Mouse (Mus musculus): Measurements from ENCODE around the gene Syne1. TPM values are rescaled to one million over a fixed set of nuclear protein-coding genes. Genes with fewer than 3 reads are reported as not detected.

Gene Syne1
- polyA plus RNA-seq, 1 experiment from 2014 or later: 17.5 TPM

DNA sequence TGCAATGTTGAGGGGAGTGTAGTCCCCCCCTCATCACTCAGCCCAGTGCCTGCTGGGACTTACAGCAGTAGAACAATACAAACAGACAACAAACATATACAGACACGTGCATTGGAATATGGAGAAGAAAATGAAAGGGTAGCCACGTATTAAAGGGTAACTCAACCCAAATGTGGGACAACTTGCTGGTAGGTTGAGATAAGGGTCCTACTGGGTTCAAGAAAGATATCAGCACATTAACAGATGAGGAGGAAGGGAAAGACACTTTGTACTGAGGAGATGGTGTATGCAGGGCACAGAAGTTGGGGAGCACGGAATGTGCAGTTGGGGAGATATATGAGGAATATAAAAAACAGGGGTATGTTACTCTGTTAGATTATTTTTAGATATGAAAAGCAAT lies 345.3 kb downstream of the Syne1 start:
- no peaks in the 10 kb centered on the region for H3K9me3 ChIP-seq
- no peak for ATAC-seq (replicated peaks)
- H3K4me2 ChIP-seq: no peak overlapping the region
- no peak overlapping the region for H3K27ac ChIP-seq
- H3K27me3 ChIP-seq (replicated peaks): no peaks in the 10 kb centered on the region
- WGBS: 90% methylated on average over 3 of the region's 3 CpGs
- H3K36me3 ChIP-seq (replicated peaks): no peaks in the 10 kb centered on the region
- H3K9ac ChIP-seq: no peak overlapping the region
- H3K4me1 ChIP-seq: no peaks in the 10 kb centered on the region
- H3K4me3 ChIP-seq: no peak overlapping the region

DNA sequence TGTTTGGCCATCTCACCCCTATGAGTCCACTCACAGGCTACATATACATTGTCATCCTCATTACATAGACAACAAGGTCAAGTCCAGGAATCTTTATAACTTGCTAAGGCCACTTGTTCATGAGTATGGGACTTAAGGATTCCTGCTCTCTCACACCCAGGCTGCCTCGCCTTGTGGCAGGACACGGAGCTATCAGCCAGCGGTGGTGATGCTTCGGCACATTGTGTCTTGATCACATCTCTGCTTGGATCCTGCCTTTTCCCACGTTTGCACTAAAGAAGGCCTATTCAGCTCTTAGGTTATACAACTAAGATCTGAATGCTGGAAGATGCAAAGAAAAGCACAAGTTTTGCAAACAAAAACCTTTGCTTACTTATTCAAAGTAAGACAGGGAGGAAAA lies 345.7 kb downstream of the Syne1 start:
- Histone ChIP-seq H3K9me3 (no peaks in the 10 kb centered on the region), H3K27me3 (replicated peaks) (no peaks in the 10 kb centered on the region), H3K4me3 (no peak overlapping the region), H3K4me2 (no peak overlapping the region), H3K27ac (no peak overlapping the region), H3K9ac (no peak overlapping the region), H3K4me1 (no peaks in the 10 kb centered on the region), H3K36me3 (replicated peaks) (no peaks in the 10 kb centered on the region)
- ATAC-seq (replicated peaks): no peak
- WGBS: 81% methylated on average over 5 of the region's 5 CpGs

- Histone ChIP-seq H3K9ac (no peak overlapping the region), H3K4me1 (no peaks in the 10 kb centered on the region), H3K4me2 (no peak overlapping the region), H3K27me3 (replicated peaks) (no peaks in the 10 kb centered on the region), H3K36me3 (replicated peaks) (no peaks in the 10 kb centered on the region), H3K4me3 (no peak overlapping the region), H3K9me3 (no peaks in the 10 kb centered on the region), H3K27ac (0 out of 2 replicates have a peak overlapping the region, but pooled peaks have one; percentile 35)
- ATAC-seq (replicated peaks): peak; percentile 80
- 56% methylated on average over 10 of the region's 10 CpGs for WGBS
These were observed 347.4 kb downstream of the Syne1 start for GRCm38 (mm10) chr10:5203837-5204236.

GRCm38 (mm10) chr10:5197356-5197755 lies 353.9 kb downstream of the Syne1 start:
- Histone ChIP-seq H3K4me1 (peaks cover 10% of the 10 kb centered on the region; the same call in 1 of the 2 replicates), H3K27ac (no peak overlapping the region), H3K9ac (no peak overlapping the region), H3K36me3 (replicated peaks) (no peaks in the 10 kb centered on the region), H3K4me3 (no peak overlapping the region), H3K9me3 (no peaks in the 10 kb centered on the region), H3K4me2 (no peak overlapping the region), H3K27me3 (replicated peaks) (no peaks in the 10 kb centered on the region)
- WGBS: 81% methylated on average over 2 of the region's 2 CpGs
- no peak for ATAC-seq (replicated peaks)

- Histone ChIP-seq H3K27ac (no peak overlapping the region), H3K36me3 (replicated peaks) (no peaks in the 10 kb centered on the region), H3K9ac (no peak overlapping the region), H3K4me1 (peaks cover 10% of the 10 kb centered on the region; the same call in 1 of the 2 replicates), H3K27me3 (replicated peaks) (no peaks in the 10 kb centered on the region), H3K4me2 (no peak overlapping the region), H3K9me3 (no peaks in the 10 kb centered on the region), H3K4me3 (no peak overlapping the region)
- no peak for ATAC-seq (replicated peaks)
- 89% methylated on average over 5 of the region's 5 CpGs for WGBS
These were observed 355.0 kb downstream of the Syne1 start for GRCm38 (mm10) chr10:5196267-5196666.

GRCm38 (mm10) chr10:5195288-5195687 lies 356.0 kb downstream of the Syne1 start:
- Histone ChIP-seq H3K9me3 (no peaks in the 10 kb centered on the region), H3K27me3 (replicated peaks) (no peaks in the 10 kb centered on the region), H3K27ac (peak overlapping the region; percentile 92; the same call in 1 of the 2 replicates), H3K36me3 (replicated peaks) (no peaks in the 10 kb centered on the region), H3K4me2 (peak overlapping the region; percentile 58), H3K4me3 (peak overlapping the region; percentile 53), H3K9ac (no peak overlapping the region), H3K4me1 (peaks cover 10% of the 10 kb centered on the region; the same call in 1 of the 2 replicates)
- peak; percentile 18 for ATAC-seq (replicated peaks)
- WGBS: 69% methylated on average over 5 of the region's 5 CpGs

- no peaks in the 10 kb centered on the region for H3K36me3 ChIP-seq (replicated peaks)
- under 1% methylated on average over 13 of the region's 13 CpGs for WGBS
These were observed 356.5 kb downstream of the Syne1 start for GRCm38 (mm10) chr10:5194671-5195234.

GRCm38 (mm10) chr10:5194081-5194670 lies 357.1 kb downstream of the Syne1 start:
- no peaks in the 10 kb centered on the region for H3K9me3 ChIP-seq
- peaks cover 10% of the 10 kb centered on the region; the same call in 1 of the 2 replicates for H3K4me1 ChIP-seq
- no peaks in the 10 kb centered on the region for H3K27me3 ChIP-seq (replicated peaks)
- H3K27ac ChIP-seq: peak overlapping the region; percentile 92
- peak overlapping the region; percentile 55 for H3K9ac ChIP-seq
- peak overlapping the region; percentile 58 for H3K4me2 ChIP-seq
- peak; percentile 90 for ATAC-seq (replicated peaks)
- no peaks in the 10 kb centered on the region for H3K36me3 ChIP-seq (replicated peaks)
- WGBS: under 1% methylated on average over 13 of the region's 13 CpGs
- H3K4me3 ChIP-seq: peak overlapping the region; percentile 53

More at GRCm38 (mm10) chr10:5194671-5195234, 356.5 kb downstream of the Syne1 start:
- Histone ChIP-seq H3K27ac (peak overlapping the region; percentile 92), H3K4me1 (peaks cover 10% of the 10 kb centered on the region; the same call in 1 of the 2 replicates), H3K4me3 (peak overlapping the region; percentile 53), H3K9ac (peak overlapping the region; percentile 55), H3K27me3 (replicated peaks) (no peaks in the 10 kb centered on the region), H3K9me3 (no peaks in the 10 kb centered on the region), H3K4me2 (peak overlapping the region; percentile 58)
- peak; percentile 99 for ATAC-seq (replicated peaks)

DNA sequence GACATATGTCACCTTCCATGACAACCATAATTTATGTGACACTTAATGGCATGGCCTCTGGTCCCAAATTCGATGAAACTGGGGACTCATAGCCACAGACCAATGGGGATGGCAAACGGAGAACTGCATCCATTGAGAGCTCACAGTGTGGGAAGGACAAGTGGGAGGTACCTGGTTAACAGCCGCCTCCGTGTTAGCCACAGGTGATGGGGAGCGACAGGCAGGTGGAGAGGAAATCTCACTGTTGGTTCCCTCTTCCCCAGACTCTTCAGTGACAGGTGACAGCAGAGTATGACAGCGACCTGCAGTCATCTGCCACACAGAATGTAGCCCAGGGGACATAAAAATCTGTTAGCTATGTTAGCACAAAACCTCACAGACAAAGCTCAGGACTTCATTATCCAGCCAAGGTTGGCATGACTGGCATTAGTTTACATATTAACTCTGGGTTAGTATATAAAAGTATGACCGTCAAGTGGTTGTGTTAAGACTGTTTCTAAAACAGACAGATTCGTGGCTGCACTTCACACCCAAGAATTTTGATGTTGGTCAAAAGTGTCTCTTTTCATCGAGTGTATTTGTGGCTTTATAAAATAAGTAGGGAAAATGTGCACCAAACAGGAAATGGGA lies 358.3 kb downstream of the Syne1 start:
- peaks cover 10% of the 10 kb centered on the region; the same call in 1 of the 2 replicates for H3K4me1 ChIP-seq
- H3K9ac ChIP-seq: no peak overlapping the region
- no peak overlapping the region for H3K27ac ChIP-seq
- H3K36me3 ChIP-seq (replicated peaks): no peaks in the 10 kb centered on the region
- no peak for ATAC-seq (replicated peaks)
- no peaks in the 10 kb centered on the region for H3K9me3 ChIP-seq
- 84% methylated on average over 9 of the region's 9 CpGs for WGBS
- no peak overlapping the region for H3K4me3 ChIP-seq
- H3K4me2 ChIP-seq: no peak overlapping the region
- H3K27me3 ChIP-seq (replicated peaks): no peaks in the 10 kb centered on the region

GRCm38 (mm10) chr10:5190756-5191155 lies 360.5 kb downstream of the Syne1 start:
- H3K36me3 ChIP-seq (replicated peaks): no peaks in the 10 kb centered on the region
- 84% methylated on average over 4 of the region's 4 CpGs for WGBS
- H3K4me3 ChIP-seq: no peak overlapping the region

DNA sequence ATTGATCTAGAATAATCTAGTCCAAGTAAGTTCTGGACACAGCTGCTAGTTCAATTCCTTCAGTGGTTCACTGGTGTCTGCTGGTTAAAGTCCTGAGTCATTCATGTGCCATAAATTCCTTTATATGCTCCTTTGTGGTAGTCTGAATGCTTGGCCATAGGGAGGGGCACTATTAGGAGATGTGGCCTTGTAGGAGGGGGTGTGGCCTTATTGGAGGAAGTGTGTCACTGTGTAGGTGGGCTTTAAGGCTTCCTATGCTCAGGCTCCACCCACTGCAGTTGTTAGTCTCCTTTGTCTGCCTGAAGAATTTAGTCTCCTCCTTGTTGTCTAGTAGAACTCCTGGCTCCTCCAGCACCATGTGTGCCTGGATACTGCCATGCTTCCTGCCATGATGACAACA lies 362.4 kb downstream of the Syne1 start:
- H3K27me3 ChIP-seq (replicated peaks): no peaks in the 10 kb centered on the region
- H3K9me3 ChIP-seq: no peaks in the 10 kb centered on the region
- H3K36me3 ChIP-seq (replicated peaks): peaks cover 5% of the 10 kb centered on the region; the same call in 1 of the 2 replicates
- H3K9ac ChIP-seq: no peak overlapping the region
- H3K4me1 ChIP-seq: no peaks in the 10 kb centered on the region
- no peak overlapping the region for H3K4me2 ChIP-seq
- H3K27ac ChIP-seq: no peak overlapping the region
- no peak overlapping the region for H3K4me3 ChIP-seq
- ATAC-seq (replicated peaks): no peak

More at GRCm38 (mm10) chr10:5190756-5191155, 360.5 kb downstream of the Syne1 start:
- Histone ChIP-seq H3K27ac (no peak overlapping the region), H3K9ac (no peak overlapping the region), H3K4me2 (no peak overlapping the region), H3K27me3 (replicated peaks) (no peaks in the 10 kb centered on the region), H3K9me3 (no peaks in the 10 kb centered on the region), H3K4me1 (peaks cover 10% of the 10 kb centered on the region; the same call in 1 of the 2 replicates)
- no peak for ATAC-seq (replicated peaks)

DNA sequence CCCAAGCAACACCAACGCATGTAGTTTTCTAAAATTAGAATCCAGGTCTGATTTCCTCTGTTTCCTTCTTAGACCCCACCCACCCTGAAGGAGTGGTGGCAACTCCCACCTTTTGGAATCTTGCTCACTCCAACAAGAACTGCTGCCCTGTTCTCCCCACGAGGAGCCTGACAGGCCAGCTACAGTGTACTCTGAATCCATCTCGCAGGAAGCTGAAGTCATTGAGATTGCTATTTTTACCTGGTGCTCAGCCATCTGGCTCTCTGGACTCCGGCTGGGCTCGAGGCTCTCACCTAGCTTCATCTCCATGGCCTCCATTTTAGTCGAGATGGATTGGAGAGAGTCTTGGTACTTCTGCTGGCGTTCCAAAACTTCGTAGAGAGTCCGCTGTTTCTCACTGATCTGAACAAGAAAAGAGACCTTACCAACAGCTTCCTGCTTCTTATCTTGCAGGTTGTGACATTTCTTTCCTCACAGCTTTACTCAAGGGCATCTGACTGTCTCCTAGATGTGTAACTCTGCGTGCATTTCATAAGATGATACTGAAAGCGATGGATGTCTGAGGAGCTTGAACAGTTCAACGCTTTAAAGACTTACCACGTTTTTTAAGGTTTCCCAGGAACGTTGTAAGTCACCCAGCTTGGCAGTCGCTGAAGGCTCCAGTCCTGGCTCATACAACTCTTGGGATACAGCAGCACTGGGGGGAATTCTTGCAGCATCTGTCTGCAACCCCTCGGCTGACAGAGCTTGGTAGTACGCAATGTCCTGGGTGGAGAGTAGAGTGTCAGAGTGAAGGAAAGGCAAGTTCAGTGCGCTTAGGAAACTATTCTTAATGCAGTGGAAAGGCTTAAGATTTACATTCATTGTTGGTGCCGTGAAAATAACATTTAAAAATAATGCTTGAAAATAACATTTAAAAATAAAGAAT lies 365.9 kb downstream of the Syne1 start:
- WGBS: 86% methylated on average over 19 of the region's 19 CpGs
- Histone ChIP-seq H3K9me3 (no peaks in the 10 kb centered on the region), H3K36me3 (replicated peaks) (peaks cover 5% of the 10 kb centered on the region; the same call in 1 of the 2 replicates), H3K4me3 (no peak overlapping the region), H3K27me3 (replicated peaks) (no peaks in the 10 kb centered on the region), H3K27ac (no peak overlapping the region), H3K9ac (no peak overlapping the region), H3K4me1 (no peaks in the 10 kb centered on the region), H3K4me2 (no peak overlapping the region)
- no peak for ATAC-seq (replicated peaks)

Data from midbrain, embryonic 15.5 days (tissue).